Mouse (Mus musculus) intestine, postnatal 0 days (tissue): ENCODE data around the gene Smurf1. TPM values are rescaled to one million over a fixed set of nuclear protein-coding genes. Genes with fewer than 3 reads are reported as not detected.

Experiments
- ATAC-seq: fragments of 200-750 bp; cut with Nextera tagmentation; 2 replicates; pipeline ENCODE4 v1.8.0; 2017; ENCODE audit warnings: mild to moderate bottlenecking, moderate TSS enrichment, moderate library complexity
- H3K27ac ChIP-seq: fragments of 300-500 bp; sonication (generic); 2 replicates; pipeline ENCODE4 v1.5.1; 2014; ENCODE audit warnings: mild to moderate bottlenecking, low read depth, low read length, moderate library complexity
- H3K27me3 ChIP-seq: fragments of 300-500 bp; sonication (generic); replicated peaks from 2 replicates; pipeline ENCODE4 v1.6.1; 2014; ENCODE audit warnings: low read length, mixed read lengths; ENCODE audit not compliant: control insufficient read depth, insufficient read depth
- H3K36me3 ChIP-seq: fragments of 300-500 bp; sonication (generic); 2 replicates; pipeline ENCODE4 v1.6.1; 2014; ENCODE audit warnings: mild to moderate bottlenecking, moderate library complexity; ENCODE audit not compliant: control insufficient read depth, insufficient read depth
- H3K4me1 ChIP-seq: fragments of 300-500 bp; sonication (generic); replicated peaks from 2 replicates; pipeline ENCODE4 v1.6.1; 2014; ENCODE audit warnings: antibody characterized with exemption, low read length, mixed read lengths; ENCODE audit not compliant: control insufficient read depth, insufficient read depth
- H3K4me2 ChIP-seq: fragments of 300-500 bp; sonication (generic); replicated peaks from 2 replicates; pipeline ENCODE4 v1.6.1; 2014; ENCODE audit warnings: low read depth, mild to moderate bottlenecking, moderate library complexity
- H3K4me3 ChIP-seq: fragments of 300-500 bp; sonication (generic); 2 replicates; pipeline ENCODE4 v1.5.1; 2014; ENCODE audit warnings: low read depth, low read length
- H3K9ac ChIP-seq: fragments of 300-500 bp; sonication (generic); 2 replicates; pipeline ENCODE4 v1.6.1; 2014; ENCODE audit warnings: mild to moderate bottlenecking, low read depth, low read length
- H3K9me3 ChIP-seq: fragments of 300-500 bp; sonication (generic); 2 replicates; pipeline ENCODE4 v1.6.1; 2016; ENCODE audit warnings: mixed run types; ENCODE audit not compliant: control insufficient read depth
- CTCF ChIP-seq: sonication (generic); IDR thresholded peaks from 2 replicates; pipeline ENCODE4 v1.5.1; 2016; ENCODE audit warnings: low read depth, mild to moderate bottlenecking, control low read depth, antibody characterized with exemption, moderate library complexity
- WGBS: fragments of 180-500 bp; shearing (Covaris S2); extraction: QIAGEN DNeasy Blood & Tissue Kit; methylation state at CpG from one replicate; pipeline ENCODE4 v1.1.7; 2014; 5-methylcytosine and 5-hydroxymethylcytosine counted together
- polyA plus RNA-seq: library from polyadenylated mRNA; unstranded; fragments of >200 nt; fragmentation: Nextera tagmentation; extraction: Ambion mirVana; gene quantifications from 2 replicates; pipeline ENCODE4 v1.2.1, GENCODE M21; 2015

Gene Smurf1
- polyA plus RNA-seq, result 7.4 and 8.2 TPM in 2 replicates

- Histone ChIP-seq H3K27ac (peak within 1 kb of the TSS; percentile 96), H3K27me3 (no peaks in the 10 kb centered on the region), H3K4me3 (peak within 1 kb of the TSS; percentile 89), H3K9me3 (no peaks in the 10 kb centered on the region), H3K36me3 (no peaks in the 10 kb centered on the region), H3K4me2 (peak within 1 kb of the TSS; percentile 80), H3K9ac (peak within 1 kb of the TSS; percentile 95), H3K4me1 (no peaks in the 10 kb centered on the region)
- WGBS, result under 1% methylated on average over 72 of the region's 89 CpGs
- peak; percentile 80 for ATAC-seq
- TF ChIP-seq CTCF, result no peak
Measured at GRCm38 (mm10) chr5:144965639-144966351, at the start of gene Smurf1. Gene Smurf1, minus strand, starts transcription at chr5:144965847.

GRCm38 (mm10) chr5:145014278-145014677 is 48.6 kb upstream of the Smurf1 start:
- H3K4me2 ChIP-seq, result no peak overlapping the region
- ATAC-seq, result no peak
- H3K27me3 ChIP-seq, result no peaks in the 10 kb centered on the region
- no peak for TF ChIP-seq CTCF
- no peak overlapping the region for H3K4me3 ChIP-seq
- H3K36me3 ChIP-seq, result no peaks in the 10 kb centered on the region
- 84% methylated on average over 1 of the region's 1 CpGs for WGBS
- no peaks in the 10 kb centered on the region for H3K4me1 ChIP-seq
- no peaks in the 10 kb centered on the region for H3K9me3 ChIP-seq
- no peak overlapping the region for H3K9ac ChIP-seq
- H3K27ac ChIP-seq, result no peak overlapping the region

GRCm38 (mm10) chr5:145008878-145009659 is 43.4 kb upstream of the Smurf1 start:
- ATAC-seq, result no peak
- H3K4me1 ChIP-seq, result no peaks in the 10 kb centered on the region
- H3K9ac ChIP-seq, result no peak overlapping the region
- H3K27ac ChIP-seq, result no peak overlapping the region
- 86% methylated on average over 15 of the region's 15 CpGs for WGBS
- no peaks in the 10 kb centered on the region for H3K36me3 ChIP-seq
- H3K4me2 ChIP-seq, result no peak overlapping the region
- no peak overlapping the region for H3K4me3 ChIP-seq
- H3K9me3 ChIP-seq, result no peaks in the 10 kb centered on the region
- H3K27me3 ChIP-seq, result no peaks in the 10 kb centered on the region
- no peak for TF ChIP-seq CTCF

- H3K27ac ChIP-seq, result no peak overlapping the region
- WGBS, result 67% methylated on average over 6 of the region's 6 CpGs
- no peak overlapping the region for H3K9ac ChIP-seq
- no peaks in the 10 kb centered on the region for H3K36me3 ChIP-seq
- H3K4me2 ChIP-seq, result no peak overlapping the region
- no peak overlapping the region for H3K4me3 ChIP-seq
- 0 out of 2 replicates have a peak, but pooled peaks have one; percentile 20 for ATAC-seq
- no peak for TF ChIP-seq CTCF
- H3K27me3 ChIP-seq, result no peaks in the 10 kb centered on the region
- no peaks in the 10 kb centered on the region for H3K4me1 ChIP-seq
- no peaks in the 10 kb centered on the region for H3K9me3 ChIP-seq
Measured at GRCm38 (mm10) chr5:145005596-145005995, 39.9 kb upstream of the Smurf1 start.

DNA sequence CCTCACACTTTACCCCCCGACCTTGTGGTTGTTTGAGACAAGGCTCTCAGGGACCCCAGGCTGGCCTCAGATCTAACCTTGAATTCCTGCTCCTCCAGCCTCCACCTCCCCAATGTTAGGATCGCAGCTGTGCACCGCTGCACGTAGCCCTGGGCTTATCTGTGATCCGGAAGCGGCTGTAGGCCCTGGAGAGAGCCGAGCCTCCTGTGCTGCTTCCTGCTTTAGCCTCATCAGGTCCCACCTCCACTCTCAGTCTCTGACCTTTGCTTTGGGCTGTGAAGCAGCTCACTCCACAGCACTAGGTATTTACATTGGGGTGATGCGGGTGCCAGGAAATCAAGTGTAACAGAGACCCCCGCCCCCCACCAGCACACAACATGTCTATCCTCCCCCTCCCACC is 38.8 kb upstream of the Smurf1 start:
- peak; percentile 53 for ATAC-seq
- Histone ChIP-seq H3K4me2 (no peak overlapping the region), H3K4me3 (no peak overlapping the region), H3K4me1 (no peaks in the 10 kb centered on the region), H3K27ac (no peak overlapping the region), H3K36me3 (no peaks in the 10 kb centered on the region), H3K9ac (no peak overlapping the region), H3K27me3 (no peaks in the 10 kb centered on the region), H3K9me3 (no peaks in the 10 kb centered on the region)
- TF ChIP-seq CTCF, result no peak
- 46% methylated on average over 9 of the region's 9 CpGs for WGBS

GRCm38 (mm10) chr5:145003362-145003761 is 37.7 kb upstream of the Smurf1 start:
- H3K4me1 ChIP-seq, result no peaks in the 10 kb centered on the region
- no peak for TF ChIP-seq CTCF
- H3K9ac ChIP-seq, result no peak overlapping the region
- ATAC-seq, result no peak
- H3K36me3 ChIP-seq, result no peaks in the 10 kb centered on the region
- H3K27me3 ChIP-seq, result no peaks in the 10 kb centered on the region
- 80% methylated on average over 3 of the region's 3 CpGs for WGBS
- no peaks in the 10 kb centered on the region for H3K9me3 ChIP-seq
- no peak overlapping the region for H3K27ac ChIP-seq
- H3K4me2 ChIP-seq, result no peak overlapping the region
- no peak overlapping the region for H3K4me3 ChIP-seq
